Mouse (Mus musculus) T-helper 1 cell (primary cell): ENCODE measurements around the gene Grsf1.

Experiments used
- in situ Hi-C: fragments of 300-600 bp; cut with MboI, MseI; formaldehyde crosslinking; loops from one replicate; pipeline ENCODE4 v1.15.1; 2025; ENCODE audit warnings: high pct_unique_total_duplicates

Gene Grsf1

GRCm38 (mm10) chr5:88630883-88631282, 45.1 kb downstream of the Grsf1 start:
- in situ Hi-C loops: no loop called here

GRCm38 (mm10) chr5:88629987-88630386, 46.0 kb downstream of the Grsf1 start:
- in situ Hi-C loops: loop anchor here (5.0 kb wide), 1 partner anchor 58 kb away; no protein-coding TSS in a partner anchor

GRCm38 (mm10) chr5:88629125-88629524, 46.8 kb downstream of the Grsf1 start:
- in situ Hi-C loops: loop anchor here (5.0 kb wide), 1 partner anchor 57 kb away; no protein-coding TSS in a partner anchor

- in situ Hi-C loops: loop anchor here (5.0 kb wide), 1 partner anchor 55 kb away; no protein-coding TSS in a partner anchor
Observed at GRCm38 (mm10) chr5:88627545-88627944, 48.4 kb downstream of the Grsf1 start.

GRCm38 (mm10) chr5:88616988-88617387, 59.0 kb downstream of the Grsf1 start:
- in situ Hi-C loops: no loop called here

GRCm38 (mm10) chr5:88614129-88614528, 61.8 kb downstream of the Grsf1 start:
- in situ Hi-C loops: no loop called here
